Mouse (Mus musculus): ENCODE data around the gene Padi2.

DNA sequence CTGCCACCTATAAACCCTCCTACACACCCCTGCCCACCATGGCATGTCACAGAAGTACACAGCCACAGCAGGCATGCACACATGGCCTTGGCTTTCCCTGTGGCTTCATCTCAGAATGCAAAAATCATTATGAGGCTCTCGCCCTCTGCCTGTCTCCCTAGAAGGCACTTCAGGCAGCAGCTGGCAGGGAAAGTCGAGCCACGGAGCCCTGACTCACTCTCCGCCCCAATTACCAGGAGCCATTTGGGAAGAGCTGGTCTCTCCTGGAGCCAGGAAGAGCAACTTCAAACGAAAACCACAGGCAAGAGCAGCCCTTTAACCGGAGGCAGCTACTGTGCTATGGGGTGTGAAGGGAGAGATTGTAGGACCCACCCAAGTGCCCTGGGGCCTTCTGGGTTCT lies 29.5 kb upstream of the Padi2 start:
- TF ChIP-seq CTCF (IDR thresholded peaks at IDR 0.05; ENCODE audit: low read depth) = no peak
- no peak for TF ChIP-seq EP300 (IDR thresholded peaks at IDR 0.05; ENCODE audit: low read depth)

Measured in liver, embryonic 14.5 days (tissue).